Mouse (Mus musculus) thymus, adult 2 months (tissue): ENCODE measurements around the gene Pde5a.

Source experiments
- CTCF ChIP-seq: fragments of 200-500 bp; IDR thresholded peaks from 2 replicates; pipeline ENCODE4 v1.5.1; 2012; ENCODE audit warnings: mild to moderate bottlenecking, control low read depth, low read length, moderate library complexity, borderline replicate concordance; ENCODE audit not compliant: control insufficient read depth, poor library complexity, insufficient read depth; ENCODE audit errors: extremely low read depth
- POLR2A ChIP-seq: fragments of 200-500 bp; IDR thresholded peaks from 2 replicates; pipeline ENCODE4 v1.6.1; 2012; ENCODE audit warnings: mild to moderate bottlenecking, low read length, control low read depth, moderate library complexity; ENCODE audit not compliant: control insufficient read depth, poor library complexity, insufficient read depth; ENCODE audit errors: extremely low read depth

- TF ChIP-seq POLR2A (no peak), CTCF (no peak)
Measured at GRCm38 (mm10) chr3:122680851-122681250, 47.9 kb upstream of the Pde5a start.
